Mouse (Mus musculus) spleen, postnatal 14 days (tissue): ENCODE data around the gene Cbx7.

Experiments
- DNase-seq, 2 experiments: peaks; one replicate each; pipeline ENCODE4 v3.0.0; 2021 to 2022; ENCODE audit warnings: low spot score in 2 of 2

Gene Cbx7

GRCm38 (mm10) chr15:79970940-79971339 is at the start of gene Cbx7:
Cbx7 (minus strand) TSS chr15:79971119.
- DNase-seq: no peak

- DNase-seq: no peak
Observed at GRCm38 (mm10) chr15:80020516-80020915, 49.6 kb upstream of the Cbx7 start.

- no peak for DNase-seq
Observed at GRCm38 (mm10) chr15:80019625-80020024, 48.7 kb upstream of the Cbx7 start.

GRCm38 (mm10) chr15:80019220-80019619 is 48.3 kb upstream of the Cbx7 start:
- no peak for DNase-seq

- DNase-seq: no peak
Observed at GRCm38 (mm10) chr15:80016563-80017301, 45.8 kb upstream of the Cbx7 start.

GRCm38 (mm10) chr15:80015211-80015952 is 44.5 kb upstream of the Cbx7 start:
- DNase-seq: no peak

GRCm38 (mm10) chr15:80014321-80015210 is 43.6 kb upstream of the Cbx7 start, which contains the start of gene Pdgfb:
Pdgfb (minus strand) TSS chr15:80014977.
- DNase-seq: no peak

- DNase-seq: no peak
Observed at GRCm38 (mm10) chr15:80014031-80014320, 43.1 kb upstream of the Cbx7 start.

- no peak for DNase-seq
Observed at GRCm38 (mm10) chr15:80013256-80014030, 42.5 kb upstream of the Cbx7 start.

GRCm38 (mm10) chr15:80012527-80013201 is 41.7 kb upstream of the Cbx7 start:
- no peak for DNase-seq

- DNase-seq: no peak
Observed at GRCm38 (mm10) chr15:80011778-80012526, 41.0 kb upstream of the Cbx7 start.

- DNase-seq: no peak
Observed at GRCm38 (mm10) chr15:80011194-80011593, 40.3 kb upstream of the Cbx7 start.

- no peak for DNase-seq
Observed at GRCm38 (mm10) chr15:80010182-80010558, 39.3 kb upstream of the Cbx7 start.

- DNase-seq: no peak
Observed at GRCm38 (mm10) chr15:80009421-80010181, 38.7 kb upstream of the Cbx7 start.

GRCm38 (mm10) chr15:80008461-80008860 is 37.5 kb upstream of the Cbx7 start:
- DNase-seq: no peak

- DNase-seq: no peak
Observed at GRCm38 (mm10) chr15:80006156-80006555, 35.2 kb upstream of the Cbx7 start.

GRCm38 (mm10) chr15:80005436-80005835 is 34.5 kb upstream of the Cbx7 start:
- no peak for DNase-seq

GRCm38 (mm10) chr15:80004644-80005340 is 33.9 kb upstream of the Cbx7 start:
- no peak for DNase-seq

GRCm38 (mm10) chr15:80003581-80003980 is 32.7 kb upstream of the Cbx7 start:
- no peak for DNase-seq
